Mouse (Mus musculus) c-Kit-positive CD71-positive TER-119-positive erythroid progenitor cells, embryonic 14.5 days (primary cell): ENCODE measurements at regions not wholly inside any gene's neighbourhood (a gene's known extent, or its start where the extent isn't known, plus 50 kb on each side); places are given as distances from the start of the nearest gene placed in this dataset.

Source experiments
- DNase-seq: peaks from one replicate; pipeline ENCODE4 v3.0.0-alpha.2; 2013; ENCODE audit warnings: low spot score

DNA sequence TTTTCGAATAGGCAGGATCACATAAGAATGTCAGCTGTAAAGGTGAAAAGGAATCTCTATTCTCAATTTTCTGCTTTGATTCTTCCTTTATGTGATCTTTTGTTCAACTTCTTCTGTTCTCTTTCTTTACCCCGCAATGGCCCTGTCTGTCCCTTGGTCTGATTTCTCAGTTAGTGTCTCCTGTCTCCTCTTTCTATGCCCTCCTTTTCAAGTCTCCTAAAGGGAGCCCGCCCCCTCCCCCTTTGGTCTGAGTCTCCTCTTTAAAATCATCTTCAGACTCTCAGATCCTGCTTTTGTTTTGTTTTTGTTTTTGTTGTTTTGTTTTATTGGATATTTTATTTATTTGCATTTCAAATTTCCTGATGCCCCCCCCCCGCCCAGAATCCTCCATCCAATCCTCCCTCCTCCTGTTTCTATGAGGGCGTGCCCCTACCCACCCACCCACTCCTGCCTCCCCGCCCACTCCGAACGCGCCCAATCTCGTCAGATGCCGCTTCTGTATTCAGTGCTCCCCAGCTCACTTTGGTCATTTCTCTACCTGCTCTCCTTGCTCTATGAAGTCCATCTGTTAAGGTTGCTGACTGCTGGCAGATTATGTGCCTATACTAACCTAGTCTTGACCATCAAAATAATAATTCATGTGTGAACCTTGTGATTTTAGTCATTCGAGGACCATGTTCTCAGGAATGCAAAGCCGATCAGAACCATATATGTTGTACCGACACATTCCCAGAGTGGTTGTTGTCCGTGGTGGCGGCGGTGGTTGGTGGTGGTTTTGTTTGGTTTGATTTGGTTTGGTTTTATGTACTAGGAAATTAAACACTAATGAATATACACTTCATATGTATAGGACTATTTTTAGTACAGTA is 487.9 kb upstream of the Adam24 start:
- no peak for DNase-seq

DNA sequence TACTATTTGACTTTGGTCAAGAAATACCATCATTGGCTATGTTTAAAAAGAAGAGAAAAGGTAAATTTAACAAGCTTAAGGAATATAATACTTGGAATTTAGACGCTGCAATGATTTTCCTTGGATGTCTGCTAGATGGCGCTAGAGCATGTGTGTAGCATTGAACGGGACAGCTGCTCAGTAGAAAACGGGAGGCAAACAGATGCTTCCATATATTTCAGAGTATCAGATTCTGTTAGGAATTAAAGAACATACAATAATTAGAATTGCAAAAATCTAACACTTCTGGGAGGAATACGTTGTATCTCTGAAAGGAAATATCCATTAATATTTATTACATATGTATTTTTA is 487.3 kb upstream of the Adam24 start:
- peak; percentile 11 for DNase-seq

- DNase-seq: no peak
Measured at GRCm38 (mm10) chr8:40192266-40192665, 482.6 kb upstream of the Adam24 start.

DNA sequence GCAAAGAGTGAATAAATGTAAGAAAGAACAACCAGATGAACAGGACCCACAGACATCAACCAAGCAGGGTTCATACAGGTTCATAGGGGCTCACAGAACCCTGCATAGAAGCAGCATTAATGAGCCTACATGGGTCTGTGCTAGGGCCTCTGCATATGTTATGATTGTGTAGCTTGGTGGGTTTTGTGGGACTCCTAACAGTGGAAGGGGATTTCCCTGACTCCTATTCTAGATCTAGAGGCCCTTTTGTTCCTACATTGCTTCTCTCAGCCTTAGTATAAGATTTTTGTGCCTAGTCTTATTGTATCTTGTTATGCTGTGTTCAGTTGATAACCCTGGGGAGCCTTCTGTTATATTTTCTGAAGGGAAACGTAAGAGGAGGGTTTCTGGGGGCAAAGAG is 481.7 kb upstream of the Adam24 start:
- DNase-seq: no peak

GRCm38 (mm10) chr8:40210871-40211270 is 464.0 kb upstream of the Adam24 start:
- no peak for DNase-seq

GRCm38 (mm10) chr8:40223521-40223920 is 451.4 kb upstream of the Adam24 start:
- DNase-seq: no peak

DNA sequence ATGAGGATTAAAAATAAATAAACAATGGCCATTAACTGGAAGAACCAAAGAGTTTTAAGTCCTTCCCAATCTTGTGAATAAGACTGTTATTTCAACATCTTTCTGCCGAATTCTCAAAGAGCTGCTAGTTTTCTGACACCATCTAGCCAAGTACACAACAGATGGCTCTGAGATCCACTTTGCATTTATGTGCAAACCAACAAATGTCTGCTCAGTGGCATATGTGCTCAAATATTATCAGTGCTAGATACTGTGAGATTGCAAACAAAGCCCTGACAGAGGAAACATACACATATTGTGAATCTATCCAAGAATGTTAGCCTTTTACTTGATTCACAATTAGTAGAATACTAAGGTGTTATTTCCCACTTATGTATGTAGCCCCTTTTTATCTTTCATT is 447.6 kb upstream of the Adam24 start:
- no peak for DNase-seq
